Mouse (Mus musculus) erythroblast, embryonic 14.5 days (primary cell): ENCODE results near the gene Thpo.

Source experiments
- GATA1 ChIP-seq: IDR thresholded peaks from 2 replicates; pipeline ENCODE4 v1.6.1; 2012; ENCODE audit warnings: low read length, inconsistent platforms, mixed read lengths
- TAL1 ChIP-seq: IDR thresholded peaks from 3 replicates; pipeline ENCODE4 v1.6.1; 2012; ENCODE audit warnings: low read length, inconsistent platforms, mixed read lengths

GRCm38 (mm10) chr16:20722736-20723135 lies 11.6 kb downstream of the Thpo start:
- TF ChIP-seq GATA1, result no peak
- TF ChIP-seq TAL1, result no peak
